Mouse (Mus musculus) naive thymus-derived CD4-positive, alpha-beta T cell, adult 5 months (primary cell): Measurements from ENCODE around the gene BC030499. TPM values are rescaled to one million over a fixed set of nuclear protein-coding genes. Genes with fewer than 3 reads are reported as not detected.

Source experiments
- polyA plus RNA-seq: library from polyadenylated mRNA; unstranded; fragments of 100-300 nt; shearing (Covaris generic); gene quantifications from one replicate; pipeline ENCODE4 v1.2.1, GENCODE M21; 2017

Gene BC030499
- 0.30 TPM for polyA plus RNA-seq

DNA sequence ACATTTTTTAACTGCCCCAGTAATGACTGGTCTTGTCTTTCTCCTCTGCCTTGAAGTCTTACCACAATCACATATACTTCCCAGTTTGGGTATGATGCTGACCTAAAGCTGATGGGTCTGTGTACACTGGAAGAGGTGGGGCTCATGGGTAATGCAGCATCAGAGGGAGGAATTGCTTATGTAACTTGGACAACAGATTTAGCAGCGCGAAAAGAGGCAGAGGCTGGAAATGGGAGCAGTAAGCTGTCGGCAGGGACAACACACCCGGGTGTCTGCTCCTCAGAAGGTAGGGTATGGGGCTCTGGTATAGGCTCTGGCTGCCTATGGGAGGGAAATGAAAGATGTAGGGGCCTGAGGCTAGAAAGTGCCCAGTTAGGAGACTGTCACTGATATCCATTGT, at the start of gene BC030499:
Gene BC030499, plus strand, starts transcription at position 188 of the 400 bp plus-strand sequence.

GRCm38 (mm10) chr11:78245627-78246317, 44.9 kb upstream of the BC030499 start, which contains the start of the genes Sdf2 and Supt6:
TSS of gene Sdf2 (plus strand) at chr11:78245746.
TSS of gene Supt6 (minus strand) at chr11:78245987.

GRCm38 (mm10) chr11:78261380-78262352, 29.0 kb upstream of the BC030499 start, which contains the start of gene 2610507B11Rik:
TSS of gene 2610507B11Rik (plus strand) at chr11:78261752.

GRCm38 (mm10) chr11:78301357-78302084, 10.9 kb downstream of the BC030499 start, which contains the start of gene Spag5:
TSS of gene Spag5 (plus strand) at chr11:78301529.

DNA sequence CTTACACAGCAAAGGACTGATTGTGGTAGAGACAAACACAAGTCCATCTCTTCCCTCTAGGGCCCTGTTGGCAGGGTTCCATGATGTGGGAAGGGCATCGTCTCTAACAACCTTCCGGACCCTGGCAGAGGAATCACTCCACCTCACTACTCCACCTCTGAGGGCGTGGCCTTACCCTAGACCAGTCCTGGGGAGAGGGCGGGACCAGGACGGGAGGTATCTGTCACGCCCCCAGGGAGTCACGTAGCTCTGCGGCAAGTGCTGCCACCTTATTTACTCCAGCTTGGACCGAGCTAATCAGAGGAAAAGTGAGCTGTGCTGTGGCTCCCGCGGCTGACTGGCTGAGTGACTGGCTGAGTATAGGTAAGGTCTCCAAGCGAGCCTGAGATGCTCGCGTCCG, 32.2 kb downstream of the BC030499 start, which contains the start of gene Aldoc:
Gene Aldoc, plus strand, starts transcription at position 109 of the 400 bp plus-strand sequence.

DNA sequence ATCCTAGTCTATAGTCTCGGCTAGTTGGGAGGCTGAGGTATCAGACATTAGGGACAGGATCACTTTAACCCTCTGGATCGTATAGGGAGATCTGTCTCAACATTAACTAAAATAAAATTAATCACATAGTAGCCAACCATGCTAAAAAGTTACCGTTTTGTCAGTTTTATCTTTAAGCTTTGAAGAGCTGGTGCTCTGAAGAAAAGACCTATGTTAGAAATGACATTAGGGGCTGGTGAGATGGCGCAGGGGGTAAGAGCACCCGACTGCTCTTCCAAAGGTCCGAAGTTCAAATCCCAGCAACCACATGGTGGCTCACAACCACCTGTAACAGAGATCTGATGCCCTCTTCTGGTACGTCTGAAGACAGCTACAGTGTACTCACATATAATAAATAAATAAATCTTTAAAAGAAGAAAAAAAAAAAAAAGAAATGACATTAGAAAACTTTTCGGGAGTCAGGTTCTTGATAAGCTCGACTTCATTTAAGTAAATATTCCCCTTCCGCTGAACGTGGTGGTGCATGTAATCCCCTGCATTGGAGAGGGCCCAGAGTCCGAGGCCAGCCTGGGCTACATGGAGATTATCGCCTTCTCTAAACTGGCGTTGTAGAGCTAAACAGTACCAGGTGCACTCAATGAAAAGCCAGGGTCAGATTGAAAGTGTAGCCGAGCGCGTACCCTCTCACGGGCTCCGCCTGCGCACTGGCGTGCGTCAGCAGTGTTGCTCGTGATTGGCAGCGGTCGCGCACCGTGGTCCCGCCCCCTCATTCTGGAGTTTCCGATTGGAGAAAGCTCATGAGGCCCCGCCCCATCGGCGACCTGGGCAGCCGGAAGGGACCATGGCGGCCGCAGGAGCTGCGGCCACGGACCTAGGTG, 37.2 kb downstream of the BC030499 start, which contains the start of gene Pigs:
Gene Pigs, plus strand, starts transcription at position 782 of the 878 bp plus-strand sequence.

DNA sequence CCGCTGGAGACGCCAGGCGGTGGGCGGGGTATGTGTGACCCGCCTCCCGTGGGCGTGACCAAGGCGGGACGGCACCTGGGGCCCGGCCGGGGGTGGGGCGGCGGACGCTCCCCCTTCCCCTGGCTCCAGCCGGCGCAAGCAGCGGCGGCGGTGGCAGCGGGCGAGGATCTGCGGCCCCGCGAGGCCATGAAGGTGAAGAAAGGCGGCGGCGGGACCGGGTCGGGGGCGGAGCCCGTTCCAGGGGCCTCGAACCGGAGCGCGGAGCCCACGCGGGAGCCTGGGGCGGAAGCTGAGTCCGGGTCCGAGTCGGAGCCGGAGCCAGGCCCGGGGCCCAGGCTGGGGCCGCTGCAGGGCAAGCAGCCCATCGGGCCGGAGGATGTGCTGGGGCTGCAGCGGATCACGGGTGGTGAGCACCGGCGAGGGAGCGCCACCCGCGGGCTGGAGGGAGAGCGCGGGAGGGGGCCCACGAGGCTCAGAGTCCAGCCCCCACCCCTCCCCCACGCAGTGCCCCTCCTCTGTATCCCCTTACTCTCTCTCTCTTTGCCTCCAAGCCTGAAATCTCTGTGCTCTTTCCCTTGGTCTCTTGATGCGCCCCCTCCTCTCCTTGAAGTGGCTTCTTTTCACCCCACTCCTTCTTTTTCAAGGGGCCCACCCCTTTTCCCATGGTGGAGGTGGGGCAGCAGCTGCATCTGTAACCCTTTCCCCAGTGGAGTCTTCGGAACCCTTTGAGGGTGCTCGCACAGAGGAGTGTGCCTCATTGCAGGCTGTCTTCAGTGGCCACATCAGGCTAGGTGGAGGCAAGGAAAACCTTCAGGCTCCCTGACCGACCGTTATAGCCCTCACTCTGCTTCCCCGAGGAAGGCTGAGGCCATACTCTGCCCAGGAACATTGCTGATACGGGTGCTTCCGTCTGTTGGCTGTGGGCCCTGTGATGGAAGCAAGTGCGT, 53.0 kb downstream of the BC030499 start, which contains the start of gene Unc119:
Gene Unc119, plus strand, starts transcription at position 102 of the 947 bp plus-strand sequence.

Other genes starting within 250 kb of the BC030499 start
- 31.5 TPM for gene Eral1, start 210.5 kb upstream of the BC030499 start, polyA plus RNA-seq
- 17.3 TPM for gene Fam222b, start 196.2 kb upstream of the BC030499 start, polyA plus RNA-seq
- gene Traf4, start 125.3 kb upstream of the BC030499 start, polyA plus RNA-seq: 92.9 TPM
- gene Nek8, start 114.2 kb upstream of the BC030499 start, polyA plus RNA-seq: 15.1 TPM
- gene Tlcd1, start 114.1 kb upstream of the BC030499 start, polyA plus RNA-seq: 2.5 TPM
- 2,044 TPM for gene Rpl23a, start 107.3 kb upstream of the BC030499 start, polyA plus RNA-seq
- gene Rab34, start 102.4 kb upstream of the BC030499 start, polyA plus RNA-seq: not detected
- not detected for gene Proca1, start 97.4 kb upstream of the BC030499 start, polyA plus RNA-seq
- 84.4 TPM for gene Sdf2, start 45.1 kb upstream of the BC030499 start, polyA plus RNA-seq
- 51.6 TPM for gene Supt6, start 44.9 kb upstream of the BC030499 start, polyA plus RNA-seq
- 82.8 TPM for gene 2610507B11Rik, start 29.1 kb upstream of the BC030499 start, polyA plus RNA-seq
- 1.2 TPM for gene Spag5, start 10.7 kb downstream of the BC030499 start, polyA plus RNA-seq
- 4.4 TPM for gene Aldoc, start 32.1 kb downstream of the BC030499 start, polyA plus RNA-seq
- 73.4 TPM for gene Pigs, start 37.6 kb downstream of the BC030499 start, polyA plus RNA-seq
- gene Unc119, start 52.6 kb downstream of the BC030499 start, polyA plus RNA-seq: 11.7 TPM
- not detected for gene Foxn1, start 95.7 kb downstream of the BC030499 start, polyA plus RNA-seq
- gene Slc13a2, start 131.4 kb downstream of the BC030499 start, polyA plus RNA-seq: not detected
- 0.53 TPM for gene Slc46a1, start 174.9 kb downstream of the BC030499 start, polyA plus RNA-seq
- 2.0 TPM for gene Sarm1, start 206.9 kb downstream of the BC030499 start, polyA plus RNA-seq
- not detected for gene Vtn, start 208.2 kb downstream of the BC030499 start, polyA plus RNA-seq
- not detected for gene Sebox, start 212.6 kb downstream of the BC030499 start, polyA plus RNA-seq
- gene Tmem199, start 221.3 kb downstream of the BC030499 start, polyA plus RNA-seq: 16.0 TPM
- gene Poldip2, start 221.4 kb downstream of the BC030499 start, polyA plus RNA-seq: 40.7 TPM
- 16.0 TPM for gene Tnfaip1, start 245.5 kb downstream of the BC030499 start, polyA plus RNA-seq
- 55.2 TPM for gene Ift20, start 245.5 kb downstream of the BC030499 start, polyA plus RNA-seq